Mouse (Mus musculus): ENCODE results near the gene Spink4. TPM values are rescaled to one million over a fixed set of nuclear protein-coding genes. Genes with fewer than 3 reads are reported as not detected.

The Spink4 gene
- polyA plus RNA-seq, 1 experiment: 12.5 TPM

DNA sequence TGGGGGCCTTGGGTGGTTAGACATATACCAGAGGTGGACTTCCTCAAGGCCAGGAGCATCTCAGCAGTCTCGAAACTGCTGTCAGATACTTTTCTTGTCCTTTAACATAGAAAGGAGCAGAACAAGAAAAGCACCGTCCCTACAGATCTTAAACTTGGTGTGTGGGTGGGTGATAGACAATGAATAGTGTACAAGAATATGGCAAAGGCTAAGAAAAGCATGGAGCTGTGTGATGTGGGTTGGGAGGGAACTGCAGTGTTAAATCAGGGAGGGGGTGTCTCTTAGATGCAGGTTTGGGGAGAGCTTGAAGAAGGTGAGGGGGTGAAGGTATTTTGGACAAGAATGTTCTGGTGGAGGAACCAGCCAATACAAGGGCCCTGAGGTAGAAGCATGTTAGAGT lies 724 bp downstream of the Spink4 start:
- no peak for TF ChIP-seq MYOD1 (IDR thresholded peaks at IDR 0.05; ENCODE audit: control insufficient read depth in 1 of 3, insufficient read length in 2 of 3, low read depth in 2 of 3)
- no peak for TF ChIP-seq USF1 (IDR thresholded peaks at IDR 0.05; ENCODE audit: low read depth)
- no peak for TF ChIP-seq POLR2AphosphoS2 (IDR thresholded peaks at IDR 0.05; ENCODE audit: insufficient read length, low read depth)
- no peak for TF ChIP-seq SRF (IDR thresholded peaks at IDR 0.05; ENCODE audit: control insufficient read depth, insufficient read length, low read depth)
- no peak for TF ChIP-seq TCF3 (IDR thresholded peaks at IDR 0.05; ENCODE audit: insufficient read length, low read depth)
- TF ChIP-seq TCF12 (IDR thresholded peaks at IDR 0.05; ENCODE audit: insufficient read depth, poor library complexity, severe bottlenecking): no peak
- no peak for TF ChIP-seq REST (IDR thresholded peaks at IDR 0.05; ENCODE audit: insufficient read depth, insufficient read length)
- no peak for TF ChIP-seq E2F4 (IDR thresholded peaks at IDR 0.05; ENCODE audit: insufficient read depth)
- no peak for TF ChIP-seq CEBPB (IDR thresholded peaks at IDR 0.05; ENCODE audit: insufficient read depth, poor library complexity, severe bottlenecking)
- Histone ChIP-seq H3K4me3 (no peak overlapping the region), H3K27me3 (ENCODE audit: control insufficient read depth, insufficient read depth, insufficient read length) (peaks cover 4% of the 10 kb centered on the region), H3K4me2 (ENCODE audit: low read depth) (peak overlapping the region; percentile 31), H3K79me2 (ENCODE audit: control insufficient read depth, insufficient read depth) (no peaks in the 10 kb centered on the region), H3ac (ENCODE audit: control insufficient read depth, insufficient read length) (no peak overlapping the region), H3K36me3 (ENCODE audit: control insufficient read depth, insufficient read depth) (no peaks in the 10 kb centered on the region)

- Histone ChIP-seq H3K27me3 (ENCODE audit: control insufficient read depth, insufficient read depth, insufficient read length) (peaks cover 4% of the 10 kb centered on the region), H3K4me3 (no peak overlapping the region), H3K79me2 (ENCODE audit: control insufficient read depth, insufficient read depth) (no peaks in the 10 kb centered on the region), H3ac (ENCODE audit: control insufficient read depth, insufficient read length) (no peak overlapping the region), H3K4me2 (ENCODE audit: low read depth) (peak overlapping the region; percentile 31), H3K36me3 (ENCODE audit: control insufficient read depth, insufficient read depth) (no peaks in the 10 kb centered on the region)
- TF ChIP-seq POLR2AphosphoS2 (IDR thresholded peaks at IDR 0.05; ENCODE audit: insufficient read length, low read depth): no peak
- no peak for TF ChIP-seq POLR2A (IDR thresholded peaks at IDR 0.05; ENCODE audit: insufficient read length, low read depth)
- TF ChIP-seq CEBPB (IDR thresholded peaks at IDR 0.05; ENCODE audit: insufficient read depth, poor library complexity, severe bottlenecking): no peak
Observed at GRCm38 (mm10) chr4:40921288-40921687, 1.4 kb downstream of the Spink4 start.

DNA sequence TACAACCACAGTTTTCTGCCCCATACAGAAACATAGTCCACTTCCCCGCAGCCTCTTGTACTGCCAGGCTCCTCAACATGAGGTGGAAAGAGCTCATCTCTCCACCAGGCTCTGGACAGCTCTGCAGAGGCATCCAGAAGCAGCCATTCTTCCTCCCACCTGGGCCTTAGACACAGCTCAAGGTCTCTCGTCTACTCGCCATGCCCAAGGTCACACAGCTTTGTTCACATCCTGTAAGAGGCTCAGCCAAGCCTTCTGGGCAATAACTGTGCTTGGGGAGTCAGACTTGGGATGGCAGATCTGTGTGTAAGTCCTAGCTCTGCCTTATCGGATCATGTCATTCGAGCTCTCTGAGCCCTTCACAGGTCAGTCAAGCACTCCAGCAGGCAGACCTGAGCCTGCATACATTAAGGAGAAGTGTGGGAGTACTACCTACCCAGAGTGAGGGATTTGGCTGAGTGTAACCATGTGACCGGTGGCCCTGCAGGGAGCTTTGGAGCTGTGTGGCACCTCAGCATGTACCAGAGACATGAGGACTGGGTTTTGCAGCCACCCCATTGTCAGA lies 3.3 kb downstream of the Spink4 start:
- Histone ChIP-seq H3K27me3 (ENCODE audit: control insufficient read depth, insufficient read depth, insufficient read length) (peaks cover 4% of the 10 kb centered on the region), H3K4me2 (ENCODE audit: low read depth) (no peak overlapping the region), H3K4me3 (no peak overlapping the region), H3K36me3 (ENCODE audit: control insufficient read depth, insufficient read depth) (no peaks in the 10 kb centered on the region), H3K79me2 (ENCODE audit: control insufficient read depth, insufficient read depth) (no peaks in the 10 kb centered on the region), H3ac (ENCODE audit: control insufficient read depth, insufficient read length) (no peak overlapping the region)
- no peak for TF ChIP-seq SRF (IDR thresholded peaks at IDR 0.05; ENCODE audit: control insufficient read depth, insufficient read length, low read depth)

- Histone ChIP-seq H3K4me2 (ENCODE audit: low read depth) (no peak overlapping the region), H3ac (ENCODE audit: control insufficient read depth, insufficient read length) (no peak overlapping the region), H3K27me3 (ENCODE audit: control insufficient read depth, insufficient read depth, insufficient read length) (peaks cover 4% of the 10 kb centered on the region), H3K4me3 (no peak overlapping the region), H3K36me3 (ENCODE audit: control insufficient read depth, insufficient read depth) (no peaks in the 10 kb centered on the region), H3K79me2 (ENCODE audit: control insufficient read depth, insufficient read depth) (no peaks in the 10 kb centered on the region)
- TF ChIP-seq REST (IDR thresholded peaks at IDR 0.05; ENCODE audit: insufficient read depth, insufficient read length): no peak
- no peak for TF ChIP-seq SRF (IDR thresholded peaks at IDR 0.05; ENCODE audit: control insufficient read depth, insufficient read length, low read depth)
- TF ChIP-seq POLR2AphosphoS2 (IDR thresholded peaks at IDR 0.05; ENCODE audit: insufficient read length, low read depth): no peak
- TF ChIP-seq TCF12 (IDR thresholded peaks at IDR 0.05; ENCODE audit: insufficient read depth, poor library complexity, severe bottlenecking): no peak
- TF ChIP-seq E2F4 (IDR thresholded peaks at IDR 0.05; ENCODE audit: insufficient read depth): no peak
- no peak for TF ChIP-seq CEBPB (IDR thresholded peaks at IDR 0.05; ENCODE audit: insufficient read depth, poor library complexity, severe bottlenecking)
- TF ChIP-seq MYOD1 (IDR thresholded peaks at IDR 0.05; ENCODE audit: control insufficient read depth in 1 of 3, insufficient read length in 2 of 3, low read depth in 2 of 3): no peak
- TF ChIP-seq MAX (IDR thresholded peaks at IDR 0.05; ENCODE audit: low read depth): no peak
- no peak for TF ChIP-seq MYOG (IDR thresholded peaks at IDR 0.05; ENCODE audit: control insufficient read depth in 1 of 3, insufficient read depth in 1 of 3, insufficient read length in 2 of 3, low read depth in 2 of 3)
- TF ChIP-seq POLR2A (IDR thresholded peaks at IDR 0.05; ENCODE audit: insufficient read length, low read depth): no peak
Observed at GRCm38 (mm10) chr4:40925568-40925967, 5.7 kb downstream of the Spink4 start.

DNA sequence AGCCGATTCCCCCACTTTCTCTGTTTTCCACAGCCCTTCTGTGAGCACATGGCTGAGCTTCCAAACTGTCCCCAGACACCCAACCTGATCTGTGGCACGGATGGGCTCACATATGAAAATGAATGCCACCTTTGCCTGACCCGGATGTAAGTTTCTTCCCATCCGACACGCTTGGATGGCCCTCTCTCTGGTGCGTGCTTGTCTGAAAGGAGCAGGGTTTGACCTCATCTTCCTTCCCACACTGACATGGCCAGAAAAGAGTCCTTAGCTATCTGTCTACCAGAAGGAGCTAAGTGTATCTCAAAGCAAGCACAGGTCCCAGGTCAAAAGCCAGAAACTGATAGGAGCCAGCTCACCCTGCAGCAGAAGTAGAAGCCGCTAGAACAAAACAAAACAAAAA lies 9.2 kb downstream of the Spink4 start:
- no peaks in the 10 kb centered on the region for H3K27me3 ChIP-seq (ENCODE audit: control insufficient read depth, insufficient read depth, insufficient read length)
- no peak overlapping the region for H3K4me2 ChIP-seq (ENCODE audit: low read depth)
- H3K79me2 ChIP-seq (ENCODE audit: control insufficient read depth, insufficient read depth): no peaks in the 10 kb centered on the region
- H3K36me3 ChIP-seq (ENCODE audit: control insufficient read depth, insufficient read depth): no peaks in the 10 kb centered on the region
- no peak overlapping the region for H3ac ChIP-seq (ENCODE audit: control insufficient read depth, insufficient read length)
- H3K4me3 ChIP-seq: no peak overlapping the region
- TF ChIP-seq E2F4 (IDR thresholded peaks at IDR 0.05; ENCODE audit: insufficient read depth) (no peak), MYOD1 (IDR thresholded peaks at IDR 0.05; ENCODE audit: control insufficient read depth in 1 of 3, insufficient read length in 2 of 3, low read depth in 2 of 3) (no peak), TCF12 (IDR thresholded peaks at IDR 0.05; ENCODE audit: insufficient read depth, poor library complexity, severe bottlenecking) (no peak), MYOG (IDR thresholded peaks at IDR 0.05; ENCODE audit: control insufficient read depth in 1 of 3, insufficient read depth in 1 of 3, insufficient read length in 2 of 3, low read depth in 2 of 3) (no peak), POLR2AphosphoS2 (IDR thresholded peaks at IDR 0.05; ENCODE audit: insufficient read length, low read depth) (no peak), POLR2A (IDR thresholded peaks at IDR 0.05; ENCODE audit: insufficient read length, low read depth) (no peak), CEBPB (IDR thresholded peaks at IDR 0.05; ENCODE audit: insufficient read depth, poor library complexity, severe bottlenecking) (no peak), TCF3 (IDR thresholded peaks at IDR 0.05; ENCODE audit: insufficient read length, low read depth) (no peak), USF1 (IDR thresholded peaks at IDR 0.05; ENCODE audit: low read depth) (no peak), MAX (IDR thresholded peaks at IDR 0.05; ENCODE audit: low read depth) (no peak), SRF (IDR thresholded peaks at IDR 0.05; ENCODE audit: control insufficient read depth, insufficient read length, low read depth) (no peak), REST (IDR thresholded peaks at IDR 0.05; ENCODE audit: insufficient read depth, insufficient read length) (no peak)

All from myocyte (in vitro differentiated cells).